Mouse (Mus musculus): ENCODE data around the gene Sys1.
A peak's percentile ranks its signal among the peaks of the same experiment; 100 is the strongest.

Sys1 gene

GRCm38 (mm10) chr2:164500511-164500910, 43.7 kb downstream of the Sys1 start:
- DNase-seq (ENCODE audit: low spot score), result no peak

GRCm38 (mm10) chr2:164504919-164505318, 48.2 kb downstream of the Sys1 start:
- DNase-seq (ENCODE audit: low spot score), result no peak

GRCm38 (mm10) chr2:164505619-164506347, 49.0 kb downstream of the Sys1 start:
- DNase-seq (ENCODE audit: low spot score), result no peak

GRCm38 (mm10) chr2:164507811-164508210, 51.0 kb downstream of the Sys1 start:
- DNase-seq (ENCODE audit: low spot score), result no peak

- DNase-seq (ENCODE audit: low spot score), result no peak
These were observed 53.9 kb downstream of the Sys1 start for GRCm38 (mm10) chr2:164510621-164511190.

GRCm38 (mm10) chr2:164512121-164512909, 55.6 kb downstream of the Sys1 start:
- DNase-seq (ENCODE audit: low spot score), result no peak

GRCm38 (mm10) chr2:164513389-164513788, 56.6 kb downstream of the Sys1 start:
- no peak for DNase-seq (ENCODE audit: low spot score)

GRCm38 (mm10) chr2:164514916-164515315, 58.2 kb downstream of the Sys1 start:
- DNase-seq (ENCODE audit: low spot score), result no peak

- peak; percentile 34 for DNase-seq (ENCODE audit: low spot score)
These were observed 59.1 kb downstream of the Sys1 start for GRCm38 (mm10) chr2:164515897-164516296.

GRCm38 (mm10) chr2:164516592-164516991, 59.8 kb downstream of the Sys1 start:
- DNase-seq (ENCODE audit: low spot score), result no peak

- peak; percentile 54 for DNase-seq (ENCODE audit: low spot score)
These were observed 60.9 kb downstream of the Sys1 start for GRCm38 (mm10) chr2:164517485-164518221.

- no peak for DNase-seq (ENCODE audit: low spot score)
These were observed 61.8 kb downstream of the Sys1 start for GRCm38 (mm10) chr2:164518266-164519170.

GRCm38 (mm10) chr2:164519171-164519526, 62.4 kb downstream of the Sys1 start:
- no peak for DNase-seq (ENCODE audit: low spot score)

- no peak for DNase-seq (ENCODE audit: low spot score)
These were observed 64.0 kb downstream of the Sys1 start for GRCm38 (mm10) chr2:164520782-164521181.

- no peak for DNase-seq (ENCODE audit: low spot score)
These were observed 65.1 kb downstream of the Sys1 start for GRCm38 (mm10) chr2:164521841-164522240.

- no peak for DNase-seq (ENCODE audit: low spot score)
These were observed 65.5 kb downstream of the Sys1 start for GRCm38 (mm10) chr2:164522280-164522679.

- DNase-seq (ENCODE audit: low spot score), result no peak
These were observed 66.6 kb downstream of the Sys1 start for GRCm38 (mm10) chr2:164523301-164523773.

- DNase-seq (ENCODE audit: low spot score), result no peak
These were observed 71.8 kb downstream of the Sys1 start for GRCm38 (mm10) chr2:164528557-164528956.
